Mouse (Mus musculus): Measurements from ENCODE around the gene Mllt11. TPM values are rescaled to one million over a fixed set of nuclear protein-coding genes. Genes with fewer than 3 reads are reported as not detected.

The Mllt11 gene
- polyA plus RNA-seq, 1 experiment from 2014 or later, result 11.8 TPM

DNA sequence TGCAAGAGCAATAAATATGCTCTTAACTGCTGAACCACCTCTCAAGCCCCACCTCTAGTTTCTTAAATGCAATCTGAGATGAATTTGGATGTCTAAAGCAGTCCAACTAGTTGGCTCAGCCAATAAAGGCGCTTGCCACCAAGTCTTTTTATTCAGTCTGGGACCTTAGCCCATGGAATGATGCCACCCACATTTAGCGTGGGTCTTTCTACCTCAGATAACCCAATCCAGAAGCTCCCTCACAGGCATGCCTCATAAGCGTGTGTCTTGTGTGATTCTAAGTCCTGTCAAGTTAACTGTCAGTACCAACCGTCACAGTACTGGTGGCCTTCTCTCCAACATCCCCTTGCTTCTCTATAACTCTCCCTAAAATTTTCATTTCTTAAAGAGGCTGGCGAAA lies 53.0 kb downstream of the Mllt11 start:
- DNase-seq (ENCODE audit: low spot score) (no peak), ATAC-seq (ENCODE audit: low FRiP score, low TSS enrichment) (no peak)
- H3K36me3 ChIP-seq (ENCODE audit: control insufficient read depth, insufficient read depth, low read length), result 0 out of 2 replicates have a peak, but pooled peaks cover 2% of the 10 kb centered on the region
- H3K27me3 ChIP-seq (ENCODE audit: control insufficient read depth, insufficient read depth, low read length), result no peaks in the 10 kb centered on the region
- no peak overlapping the region for H3K4me3 ChIP-seq (ENCODE audit: low read depth, low read length)
- no peak overlapping the region for H3K9ac ChIP-seq (ENCODE audit: low read length)
- WGBS, result 76% methylated on average over 5 of the region's 5 CpGs
- no peak overlapping the region for H3K4me2 ChIP-seq (replicated peaks; ENCODE audit: low read depth)
- H3K4me1 ChIP-seq (replicated peaks; ENCODE audit: control insufficient read depth, insufficient read depth), result no peaks in the 10 kb centered on the region
- TF ChIP-seq EP300 (optimal IDR thresholded peaks at IDR 0.05) (no peak), CTCF (IDR thresholded peaks at IDR 0.05; ENCODE audit: low read depth) (no peak)
- no peak overlapping the region for H3K27ac ChIP-seq (replicated peaks)
- H3K9me3 ChIP-seq (ENCODE audit: control insufficient read depth, low read length), result no peaks in the 10 kb centered on the region

DNA sequence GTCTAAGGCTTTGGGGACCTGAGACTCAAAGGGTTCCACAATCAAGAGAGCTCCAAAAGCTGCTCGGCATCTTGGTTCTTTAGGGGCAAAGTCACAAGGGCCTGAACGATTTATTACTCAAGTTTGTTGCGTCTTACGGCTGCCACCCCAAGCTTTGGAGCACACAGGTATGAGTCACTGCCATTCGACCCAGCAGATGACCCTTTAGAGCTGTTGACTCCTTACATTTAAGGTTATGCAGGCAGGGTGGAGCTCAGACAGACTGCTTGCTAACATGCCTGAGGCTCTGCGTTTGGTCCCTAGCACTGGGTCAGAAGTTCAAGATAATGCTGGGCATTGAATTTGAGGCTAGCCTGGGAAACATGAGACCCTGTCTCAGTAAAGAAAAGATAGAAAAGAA lies 54.4 kb downstream of the Mllt11 start:
- Histone ChIP-seq H3K27ac (replicated peaks) (peak overlapping the region; percentile 77), H3K4me1 (replicated peaks; ENCODE audit: control insufficient read depth, insufficient read depth) (no peaks in the 10 kb centered on the region), H3K9ac (ENCODE audit: low read length) (no peak overlapping the region), H3K27me3 (ENCODE audit: control insufficient read depth, insufficient read depth, low read length) (no peaks in the 10 kb centered on the region; the same call in 1 of the 2 replicates), H3K4me2 (replicated peaks; ENCODE audit: low read depth) (no peak overlapping the region), H3K36me3 (ENCODE audit: control insufficient read depth, insufficient read depth, low read length) (no peaks in the 10 kb centered on the region; the same call in 1 of the 2 replicates), H3K4me3 (ENCODE audit: low read depth, low read length) (no peak overlapping the region), H3K9me3 (ENCODE audit: control insufficient read depth, low read length) (no peaks in the 10 kb centered on the region)
- DNase-seq (ENCODE audit: low spot score), result no peak
- WGBS, result 43% methylated on average over 6 of the region's 6 CpGs
- TF ChIP-seq EP300 (optimal IDR thresholded peaks at IDR 0.05), result no peak
- TF ChIP-seq CTCF (IDR thresholded peaks at IDR 0.05; ENCODE audit: low read depth), result no peak
- ATAC-seq (ENCODE audit: low FRiP score, low TSS enrichment), result peak; percentile 60; the same call in 1 of the 2 replicates

DNA sequence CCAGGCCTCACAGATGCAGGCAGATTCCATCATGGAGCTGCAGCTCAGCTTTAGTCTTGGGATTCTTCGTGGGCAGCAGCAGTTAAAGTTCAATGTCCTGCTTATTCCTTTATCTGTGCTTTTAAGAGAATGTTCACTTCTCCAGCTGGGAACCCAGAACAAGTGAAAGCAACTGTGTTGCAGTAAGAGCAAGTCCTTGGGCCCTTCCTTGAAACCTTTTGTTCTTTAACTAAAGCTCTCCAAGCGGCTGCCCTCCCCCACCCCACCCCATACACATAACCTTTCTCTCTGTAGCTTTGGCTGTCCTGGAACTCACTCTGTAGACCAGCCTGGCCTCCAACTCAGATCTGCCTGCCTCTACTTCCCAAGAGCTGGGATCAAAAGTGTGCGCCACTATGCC lies 55.5 kb downstream of the Mllt11 start:
- Histone ChIP-seq H3K4me1 (replicated peaks; ENCODE audit: control insufficient read depth, insufficient read depth) (no peaks in the 10 kb centered on the region), H3K4me3 (ENCODE audit: low read depth, low read length) (no peak overlapping the region), H3K36me3 (ENCODE audit: control insufficient read depth, insufficient read depth, low read length) (no peaks in the 10 kb centered on the region; the same call in 1 of the 2 replicates), H3K27me3 (ENCODE audit: control insufficient read depth, insufficient read depth, low read length) (no peaks in the 10 kb centered on the region; the same call in 1 of the 2 replicates), H3K27ac (replicated peaks) (peak overlapping the region; percentile 63; the same call in 1 of the 2 replicates), H3K9me3 (ENCODE audit: control insufficient read depth, low read length) (no peaks in the 10 kb centered on the region), H3K4me2 (replicated peaks; ENCODE audit: low read depth) (no peak overlapping the region), H3K9ac (ENCODE audit: low read length) (no peak overlapping the region)
- no peak for ATAC-seq (ENCODE audit: low FRiP score, low TSS enrichment)
- DNase-seq (ENCODE audit: low spot score), result no peak
- 59% methylated on average over 3 of the region's 3 CpGs for WGBS
- TF ChIP-seq CTCF (IDR thresholded peaks at IDR 0.05; ENCODE audit: low read depth) (no peak), EP300 (optimal IDR thresholded peaks at IDR 0.05) (no peak)

- whole genome bisulfite sequencing, result 19% methylated on average over 16 of the region's 16 CpGs
- Histone ChIP-seq H3K9ac (ENCODE audit: low read length) (no peak overlapping the region), H3K27me3 (ENCODE audit: control insufficient read depth, insufficient read depth, low read length) (no peaks in the 10 kb centered on the region; the same call in 1 of the 2 replicates), H3K4me2 (replicated peaks; ENCODE audit: low read depth) (peak overlapping the region; percentile 42), H3K4me3 (ENCODE audit: low read depth, low read length) (no peak overlapping the region), H3K9me3 (ENCODE audit: control insufficient read depth, low read length) (no peaks in the 10 kb centered on the region), H3K36me3 (ENCODE audit: control insufficient read depth, insufficient read depth, low read length) (peaks cover 3% of the 10 kb centered on the region; the same call in 1 of the 2 replicates), H3K27ac (replicated peaks) (no peak overlapping the region), H3K4me1 (replicated peaks; ENCODE audit: control insufficient read depth, insufficient read depth) (no peaks in the 10 kb centered on the region)
- no peak for TF ChIP-seq EP300 (optimal IDR thresholded peaks at IDR 0.05)
- TF ChIP-seq CTCF (IDR thresholded peaks at IDR 0.05; ENCODE audit: low read depth), result peak; percentile 94
- DNase-seq (ENCODE audit: low spot score) (peak; percentile 88), ATAC-seq (ENCODE audit: low FRiP score, low TSS enrichment) (peak; percentile 37)
Observed at GRCm38 (mm10) chr3:95174011-95174592, 57.9 kb downstream of the Mllt11 start.

DNA sequence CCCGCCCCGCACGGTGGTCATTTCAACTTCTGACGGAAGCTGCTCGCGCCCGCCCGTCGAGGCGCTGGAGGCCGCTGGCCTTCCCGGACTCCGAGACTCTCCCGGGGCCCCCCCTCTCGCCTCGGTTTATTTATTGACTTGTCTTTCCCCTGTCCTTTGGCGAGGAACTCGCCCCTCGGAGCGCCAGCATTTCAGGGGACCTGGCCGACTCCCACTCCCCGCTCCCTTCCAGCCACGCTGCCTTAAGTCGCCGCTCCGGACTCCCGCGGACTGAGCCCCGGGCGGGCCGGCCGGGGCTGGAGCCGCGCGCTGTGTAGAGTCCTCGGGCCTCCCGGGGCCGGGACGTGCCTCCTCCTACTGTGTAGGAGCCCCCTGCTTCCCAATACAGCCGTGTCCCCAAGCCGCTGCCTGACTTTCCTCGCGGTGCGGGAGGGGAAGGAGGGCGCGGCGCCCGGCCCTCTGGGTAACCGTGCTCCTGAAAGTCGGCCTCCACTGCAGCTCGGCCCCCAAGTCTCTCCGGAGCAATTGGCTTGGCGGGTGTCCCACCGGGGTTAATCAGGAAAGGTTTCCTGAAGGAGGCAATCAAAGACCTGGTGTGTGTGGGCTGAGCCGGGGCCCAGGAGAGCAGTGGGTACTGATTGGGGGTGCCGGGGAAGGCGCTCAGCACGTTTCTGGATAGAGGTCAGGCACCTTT lies 58.6 kb downstream of the Mllt11 start:
- Histone ChIP-seq H3K36me3 (ENCODE audit: control insufficient read depth, insufficient read depth, low read length) (peaks cover 6% of the 10 kb centered on the region; the same call in 1 of the 2 replicates), H3K4me3 (ENCODE audit: low read depth, low read length) (peak overlapping the region; percentile 15), H3K4me1 (replicated peaks; ENCODE audit: control insufficient read depth, insufficient read depth) (no peaks in the 10 kb centered on the region), H3K9me3 (ENCODE audit: control insufficient read depth, low read length) (no peaks in the 10 kb centered on the region), H3K27me3 (ENCODE audit: control insufficient read depth, insufficient read depth, low read length) (no peaks in the 10 kb centered on the region; the same call in 1 of the 2 replicates), H3K9ac (ENCODE audit: low read length) (peak overlapping the region; percentile 8; the same call in 1 of the 2 replicates), H3K27ac (replicated peaks) (no peak overlapping the region), H3K4me2 (replicated peaks; ENCODE audit: low read depth) (peak overlapping the region; percentile 42)
- DNase-seq (ENCODE audit: low spot score) (peak; percentile 38), ATAC-seq (ENCODE audit: low FRiP score, low TSS enrichment) (no peak)
- WGBS, result 24% methylated on average over 56 of the region's 58 CpGs
- TF ChIP-seq EP300 (optimal IDR thresholded peaks at IDR 0.05) (no peak), CTCF (IDR thresholded peaks at IDR 0.05; ENCODE audit: low read depth) (no peak)
